ENCODE assay signal across 8 mouse cellular contexts in genomic region chr2:168081933-168082306, GRCm38 (mm10). TPM values are rescaled to one million over a fixed set of nuclear protein-coding genes. Genes with fewer than 3 reads are reported as not detected.
DNase-seq lines count a peak whose midpoint lies in the region; ATAC-seq and TF ChIP-seq lines count a peak whose summit lies in the region.

No protein-coding gene starts in this region.

- H3K4me1 ChIP-seq in kidney, postnatal 0 days (replicated peaks; ENCODE audit: insufficient read depth, low read length): peaks cover 28% of the 10 kb centered on the region
- H3K4me1 ChIP-seq in embryonic facial prominence, embryonic 10.5 days: peaks cover 41% of the 10 kb centered on the region
- H3K4me1 ChIP-seq in hindbrain, postnatal 0 days (ENCODE audit: insufficient read depth, low read length): no peaks in the 10 kb centered on the region; the same call in 1 of the 2 replicates

- 4% methylated on average over 14 of the region's 14 CpGs for WGBS in kidney, postnatal 0 days
- 5% methylated on average over 14 of the region's 14 CpGs for WGBS in embryonic facial prominence, embryonic 10.5 days
- WGBS in hindbrain, postnatal 0 days: 4% methylated on average over 14 of the region's 14 CpGs

- peak overlapping the region; percentile 73 for H3K4me3 ChIP-seq in kidney, postnatal 0 days (replicated peaks; ENCODE audit: low read depth, low read length)
- peak overlapping the region; percentile 88 for H3K4me3 ChIP-seq in embryonic facial prominence, embryonic 10.5 days
- H3K4me3 ChIP-seq in hindbrain, postnatal 0 days (ENCODE audit: low read length): peak overlapping the region; percentile 72
- no peak overlapping the region for H3K4me3 ChIP-seq in myocyte

- no peak overlapping the region for H3ac ChIP-seq in myocyte (ENCODE audit: control insufficient read depth, insufficient read length)

- H3K9me3 ChIP-seq in kidney, postnatal 0 days (replicated peaks; ENCODE audit: low read length): no peaks in the 10 kb centered on the region
- no peaks in the 10 kb centered on the region for H3K9me3 ChIP-seq in embryonic facial prominence, embryonic 10.5 days
- no peaks in the 10 kb centered on the region for H3K9me3 ChIP-seq in hindbrain, postnatal 0 days (ENCODE audit: low read length)

- H3K4me2 ChIP-seq in kidney, postnatal 0 days (ENCODE audit: low read length): peak overlapping the region; percentile 84
- peak overlapping the region; percentile 82 for H3K4me2 ChIP-seq in hindbrain, postnatal 0 days (ENCODE audit: low read depth, low read length)
- H3K4me2 ChIP-seq in myocyte (ENCODE audit: low read depth): peak overlapping the region; percentile 76

- H3K27me3 ChIP-seq in kidney, postnatal 0 days (ENCODE audit: insufficient read depth, low read length): 0 out of 2 replicates have a peak, but pooled peaks cover 3% of the 10 kb centered on the region
- peaks cover 49% of the 10 kb centered on the region for H3K27me3 ChIP-seq in embryonic facial prominence, embryonic 10.5 days (replicated peaks; ENCODE audit: low read depth, poor library complexity, severe bottlenecking)
- no peaks in the 10 kb centered on the region for H3K27me3 ChIP-seq in hindbrain, postnatal 0 days (ENCODE audit: insufficient read depth, low read length)
- H3K27me3 ChIP-seq in myocyte (ENCODE audit: control insufficient read depth, insufficient read depth, insufficient read length): peaks cover 16% of the 10 kb centered on the region

- TF ChIP-seq CTCF in kidney, postnatal 0 days (IDR thresholded peaks at IDR 0.05; ENCODE audit: low read depth): no peak
- no peak for TF ChIP-seq CTCF in hindbrain, postnatal 0 days (IDR thresholded peaks at IDR 0.05; ENCODE audit: low read depth)

- no peak for DNase-seq in kidney, postnatal 0 days (ENCODE audit: low spot score)
- no peak for DNase-seq in kidney, postnatal 4 days
- no peak for DNase-seq in embryonic facial prominence, embryonic 10.5 days (ENCODE audit: low spot score)
- DNase-seq in hindbrain, postnatal 0 days (ENCODE audit: low spot score): peak; percentile 25
- no peak for DNase-seq in frontal cortex, postnatal 14 days (ENCODE audit: low spot score in 2 of 2)
- DNase-seq in gastrocnemius, postnatal 4 days (ENCODE audit: low spot score in 2 of 2): no peak
- DNase-seq in thymus, postnatal 0 days (ENCODE audit: low spot score): no peak

- H3K79me2 ChIP-seq in myocyte (ENCODE audit: control insufficient read depth, insufficient read depth): no peaks in the 10 kb centered on the region

- peak overlapping the region; percentile 90; the same call in 1 of the 2 replicates for H3K27ac ChIP-seq in kidney, postnatal 0 days
- H3K27ac ChIP-seq in embryonic facial prominence, embryonic 10.5 days (replicated peaks): no peak overlapping the region
- H3K27ac ChIP-seq in hindbrain, postnatal 0 days: peak overlapping the region; percentile 92; the same call in 1 of the 2 replicates

- no peak for ATAC-seq in kidney, postnatal 0 days (replicated peaks; ENCODE audit: low FRiP score, low read depth)
- ATAC-seq in hindbrain, postnatal 0 days: no peak

- H3K9ac ChIP-seq in kidney, postnatal 0 days (ENCODE audit: low read depth, low read length): peak overlapping the region; percentile 88
- H3K9ac ChIP-seq in hindbrain, postnatal 0 days (replicated peaks; ENCODE audit: low read length): peak overlapping the region; percentile 72; the same call in 1 of the 2 replicates

- no peak for TF ChIP-seq POLR2A in myocyte (IDR thresholded peaks at IDR 0.05; ENCODE audit: insufficient read length, low read depth)

- no peaks in the 10 kb centered on the region for H3K36me3 ChIP-seq in kidney, postnatal 0 days (ENCODE audit: insufficient read depth, low read length)
- H3K36me3 ChIP-seq in embryonic facial prominence, embryonic 10.5 days (replicated peaks): no peaks in the 10 kb centered on the region
- no peaks in the 10 kb centered on the region for H3K36me3 ChIP-seq in hindbrain, postnatal 0 days (ENCODE audit: insufficient read depth, low read length)
- H3K36me3 ChIP-seq in myocyte (ENCODE audit: control insufficient read depth, insufficient read depth): no peaks in the 10 kb centered on the region

TF ChIP-seq in myocyte, 11 proteins besides CTCF, POLR2A, EP300 and RAD21:
- TF ChIP-seq E2F4 (IDR thresholded peaks at IDR 0.05; ENCODE audit: insufficient read depth) (no peak), SRF (IDR thresholded peaks at IDR 0.05; ENCODE audit: control insufficient read depth, insufficient read length, low read depth) (no peak), POLR2AphosphoS2 (IDR thresholded peaks at IDR 0.05; ENCODE audit: insufficient read length, low read depth) (no peak), MYOG (IDR thresholded peaks at IDR 0.05; ENCODE audit: control insufficient read depth in 1 of 3, insufficient read depth in 1 of 3, insufficient read length in 2 of 3, low read depth in 2 of 3) (no peak), TCF3 (IDR thresholded peaks at IDR 0.05; ENCODE audit: insufficient read length, low read depth) (no peak), TCF12 (IDR thresholded peaks at IDR 0.05; ENCODE audit: insufficient read depth, poor library complexity, severe bottlenecking) (no peak), MYOD1 (IDR thresholded peaks at IDR 0.05; ENCODE audit: control insufficient read depth in 1 of 3, insufficient read length in 2 of 3, low read depth in 2 of 3) (no peak), CEBPB (IDR thresholded peaks at IDR 0.05; ENCODE audit: insufficient read depth, poor library complexity, severe bottlenecking) (no peak), USF1 (IDR thresholded peaks at IDR 0.05; ENCODE audit: low read depth) (no peak), MAX (IDR thresholded peaks at IDR 0.05; ENCODE audit: low read depth) (no peak), REST (IDR thresholded peaks at IDR 0.05; ENCODE audit: insufficient read depth, insufficient read length) (no peak)

RNA-seq across cellular contexts. Expression of gene Pard6b, which starts 1.1 kb away (rescaled TPM):
- polyA plus RNA-seq in kidney, postnatal 0 days (2015; fragmentation: Nextera tagmentation; extraction: Ambion mirVana): 28.6 and 29.6 TPM in 2 replicates
- polyA plus RNA-seq in embryonic facial prominence, embryonic 10.5 days (2016; fragmentation: Nextera tagmentation; extraction: Ambion mirVana): 7.3 and 7.4 TPM in 2 replicates
- 5.1 and 7.7 TPM in 2 replicates for total RNA-seq in hindbrain, postnatal 0 days (2014; rRNA removed)
- polyA plus RNA-seq in hindbrain, postnatal 0 days (2015; fragmentation: Nextera tagmentation; extraction: Ambion mirVana): 3.7 and 4.5 TPM in 2 replicates
- polyA plus RNA-seq in myocyte (2012; fragmentation: generic; extraction: Trizol): 0.11 TPM
- total RNA-seq in gastrocnemius, postnatal 4 days (2021): 1 to 10 TPM; 1.7 TPM
- 3.1 and 3.4 TPM in 2 replicates for polyA plus RNA-seq in thymus, postnatal 0 days (2015; fragmentation: Nextera tagmentation; extraction: Ambion mirVana)
